Mouse (Mus musculus): ENCODE data around the gene Fndc9. TPM values are rescaled to one million over a fixed set of nuclear protein-coding genes. Genes with fewer than 3 reads are reported as not detected.

The Fndc9 gene
- total RNA-seq (2021): 1 to 10 TPM in 1 of 2 experiments, under 1 TPM in 1; 0.72 to 1.0 TPM
- long read RNA-seq, experiment 1, partial matches to known transcripts: 0 of 41 reads
- long read RNA-seq, experiment 1, other reads (novel, unspliced or antisense): 40 of 41 reads
- long read RNA-seq, experiment 2, partial matches to known transcripts: 0 of 28 reads
- long read RNA-seq, experiment 2, other reads (novel, unspliced or antisense): 28 of 28 reads

DNA sequence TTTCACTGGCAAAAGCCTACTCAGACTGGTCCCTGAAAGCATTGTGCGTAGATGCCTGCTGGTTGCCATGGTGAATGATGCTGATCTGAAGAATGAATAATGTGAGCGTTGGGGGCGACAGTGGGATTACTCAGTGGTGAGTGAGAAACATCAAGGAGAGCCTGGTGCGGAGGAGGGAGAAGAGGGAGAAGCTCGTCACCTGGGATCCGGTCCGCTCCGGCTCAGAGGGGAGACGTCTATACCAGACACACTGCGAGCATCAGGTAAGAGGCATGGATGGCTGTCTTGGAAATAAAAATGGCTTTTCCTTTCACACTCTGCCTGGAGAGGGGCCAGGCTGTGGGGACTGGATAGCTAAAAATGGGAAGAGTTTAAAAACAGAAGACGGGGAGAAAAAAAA lies at the start of gene Fndc9:
TSS of gene Fndc9 (plus strand) at position 198 of the 400 bp plus-strand sequence.
- DNase-seq (ENCODE audit: low spot score in 2 of 2): peak; percentile 53 to 86
- H3K4me3 ChIP-seq: no peak within 1 kb of the TSS
- H3K27ac ChIP-seq: peak within 1 kb of the TSS; percentile 63; the same call in 1 of the 2 replicates
- TF ChIP-seq CTCF (conservative IDR thresholded peaks at IDR 0.05): no peak

DNA sequence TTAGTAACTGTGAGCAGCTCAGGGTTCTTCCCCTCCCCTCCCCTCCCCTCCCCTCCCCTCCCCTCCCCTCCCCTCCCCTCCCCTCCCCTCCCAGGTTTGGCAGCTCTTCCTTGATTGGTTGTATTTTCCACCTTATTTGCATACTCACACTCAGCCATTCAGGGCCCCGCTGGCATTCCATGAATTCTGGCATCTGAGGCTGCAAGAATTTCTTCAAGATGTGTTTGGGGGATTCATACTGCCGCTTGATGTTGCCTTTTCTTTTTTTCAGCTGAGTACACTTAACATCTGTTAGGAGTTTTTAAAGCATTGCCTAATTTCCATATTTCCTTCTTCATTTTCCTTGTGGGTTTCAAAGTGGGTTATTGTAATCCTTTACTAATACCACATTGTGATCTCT lies 47.0 kb upstream of the Fndc9 start:
- peak in 1 of 2 experiments; percentile 34 for DNase-seq (ENCODE audit: low spot score in 2 of 2)
- Histone ChIP-seq H3K4me3 (no peak overlapping the region), H3K27ac (no peak overlapping the region)
- TF ChIP-seq CTCF (conservative IDR thresholded peaks at IDR 0.05): no peak

DNA sequence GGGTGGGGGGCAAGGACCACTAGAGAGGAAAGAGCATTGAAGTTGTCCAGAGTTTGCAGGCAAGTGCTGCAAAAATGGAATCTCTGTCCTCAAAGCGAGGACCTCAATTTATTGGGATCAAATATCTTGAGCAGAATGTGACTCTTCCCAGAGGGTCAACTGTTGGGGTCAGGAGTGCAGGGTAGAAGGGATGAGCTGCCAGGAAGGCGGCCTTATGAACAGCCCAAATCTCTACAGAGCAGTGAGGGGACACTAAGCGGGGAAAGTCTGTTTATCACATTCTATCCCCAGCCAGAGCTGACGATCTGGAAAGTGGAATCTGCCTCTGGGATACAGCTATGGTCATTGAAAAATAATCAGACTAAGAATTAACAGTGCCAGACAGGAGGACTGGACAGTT lies 41.2 kb upstream of the Fndc9 start:
- no peak overlapping the region for H3K4me3 ChIP-seq
- DNase-seq (ENCODE audit: low spot score in 2 of 2): no peak
- H3K27ac ChIP-seq: no peak overlapping the region
- TF ChIP-seq CTCF (conservative IDR thresholded peaks at IDR 0.05): no peak

DNA sequence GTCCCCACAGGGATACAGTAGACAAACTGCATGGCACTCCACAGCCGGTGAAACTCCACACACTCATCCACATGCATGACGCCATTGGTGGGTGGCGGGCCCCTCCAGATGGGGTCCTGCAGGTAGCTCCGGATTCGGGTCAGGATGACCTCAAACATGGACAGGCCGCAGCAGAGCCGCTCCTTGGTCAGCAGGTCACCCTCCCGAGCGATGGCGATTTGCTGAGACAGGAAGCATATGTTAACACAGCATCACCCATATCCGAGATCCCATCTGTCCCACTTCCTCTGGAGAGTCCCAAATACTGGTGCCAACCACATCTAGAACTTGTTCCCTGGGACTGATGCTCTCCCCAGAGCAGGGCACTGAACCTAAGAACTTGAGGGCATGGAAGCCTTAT lies 34.7 kb upstream of the Fndc9 start:
- H3K27ac ChIP-seq: no peak overlapping the region
- H3K4me3 ChIP-seq: no peak overlapping the region
- DNase-seq (ENCODE audit: low spot score in 2 of 2): no peak
- no peak for TF ChIP-seq CTCF (conservative IDR thresholded peaks at IDR 0.05)

DNA sequence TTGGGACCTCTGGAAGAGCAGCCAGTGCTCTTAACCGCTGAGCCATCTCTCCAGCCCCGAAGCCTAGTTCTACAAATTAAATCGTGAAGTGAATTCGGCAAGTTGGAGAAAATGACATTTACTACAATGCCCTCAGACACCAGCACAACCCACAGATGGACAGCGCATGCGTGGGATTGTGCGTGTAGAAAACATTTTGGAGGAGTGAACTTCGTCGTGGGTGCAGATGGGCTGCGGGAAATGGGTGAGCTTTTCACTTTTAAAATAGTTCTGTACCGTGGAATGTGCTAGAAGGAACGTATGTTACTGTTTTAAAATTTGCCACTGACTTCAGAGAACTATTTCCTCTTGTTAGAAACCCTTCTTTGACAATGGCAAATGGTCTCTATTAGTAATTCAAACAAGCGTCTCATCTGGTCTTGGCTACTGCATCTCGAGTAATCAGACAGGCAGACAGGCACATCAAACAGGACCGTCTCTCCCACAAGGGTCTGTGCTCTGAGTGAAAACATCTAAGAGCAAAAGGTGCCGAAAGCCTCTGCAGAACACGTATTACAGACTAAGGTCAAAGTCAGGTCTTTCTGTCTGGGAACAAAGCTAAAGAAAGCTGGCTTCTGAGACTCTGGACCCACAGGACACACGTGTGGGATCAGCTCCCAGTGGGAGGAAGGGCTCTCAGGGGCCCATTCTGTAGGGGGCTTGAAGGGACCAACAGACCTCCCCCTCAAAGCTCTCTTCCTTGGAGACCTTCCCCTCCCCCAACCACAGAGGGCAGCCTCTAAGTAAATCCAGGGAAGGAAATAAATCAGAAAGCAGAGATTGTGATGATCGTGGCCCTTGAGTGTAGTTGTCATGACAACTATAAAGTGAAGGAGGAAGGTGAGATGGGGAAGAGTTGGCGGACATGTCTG lies 33.4 kb upstream of the Fndc9 start:
- peak; percentile 72 to 74 for DNase-seq (ENCODE audit: low spot score in 2 of 2)
- TF ChIP-seq CTCF (conservative IDR thresholded peaks at IDR 0.05): no peak
- no peak overlapping the region for H3K4me3 ChIP-seq
- no peak overlapping the region for H3K27ac ChIP-seq

DNA sequence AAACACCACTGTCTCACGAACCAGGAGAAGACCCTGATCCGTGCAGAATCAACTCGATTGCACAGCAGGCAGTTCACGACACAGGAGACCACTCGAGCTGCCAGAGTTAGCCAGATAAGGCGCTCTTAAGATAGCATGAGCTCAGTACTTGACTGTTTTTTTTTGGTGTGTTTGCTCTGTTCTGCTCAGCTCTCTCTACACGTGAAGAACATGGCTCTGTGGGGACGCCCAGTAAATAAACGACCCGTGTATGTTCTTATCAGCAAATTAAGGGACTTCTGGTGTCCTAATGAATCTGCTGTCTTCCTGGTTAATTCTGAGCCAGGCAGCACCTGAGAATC lies 32.8 kb upstream of the Fndc9 start:
- TF ChIP-seq CTCF (conservative IDR thresholded peaks at IDR 0.05): no peak
- Histone ChIP-seq H3K4me3 (no peak overlapping the region), H3K27ac (no peak overlapping the region)
- DNase-seq (ENCODE audit: low spot score in 2 of 2): no peak

DNA sequence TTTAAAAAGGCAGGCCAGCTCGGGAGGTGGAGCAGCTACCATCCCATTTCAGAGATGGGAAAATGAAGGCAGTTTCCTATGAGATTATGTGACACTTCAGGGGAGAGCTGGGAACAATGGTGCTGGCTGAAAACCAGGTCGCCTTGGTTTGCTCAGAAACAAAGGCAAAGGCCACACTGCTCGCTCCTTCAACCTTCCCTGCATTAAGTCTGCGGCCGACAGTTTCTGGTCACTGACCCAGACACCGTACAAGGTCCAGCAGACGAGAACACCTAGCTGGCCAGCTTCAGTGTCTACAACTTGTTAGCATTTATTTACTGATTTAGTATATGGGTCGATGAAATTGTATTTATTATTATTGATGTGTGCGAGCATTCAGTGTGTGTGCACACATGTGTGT lies 30.5 kb upstream of the Fndc9 start:
- no peak for TF ChIP-seq CTCF (conservative IDR thresholded peaks at IDR 0.05)
- Histone ChIP-seq H3K4me3 (no peak overlapping the region), H3K27ac (no peak overlapping the region)
- no peak for DNase-seq (ENCODE audit: low spot score in 2 of 2)

DNA sequence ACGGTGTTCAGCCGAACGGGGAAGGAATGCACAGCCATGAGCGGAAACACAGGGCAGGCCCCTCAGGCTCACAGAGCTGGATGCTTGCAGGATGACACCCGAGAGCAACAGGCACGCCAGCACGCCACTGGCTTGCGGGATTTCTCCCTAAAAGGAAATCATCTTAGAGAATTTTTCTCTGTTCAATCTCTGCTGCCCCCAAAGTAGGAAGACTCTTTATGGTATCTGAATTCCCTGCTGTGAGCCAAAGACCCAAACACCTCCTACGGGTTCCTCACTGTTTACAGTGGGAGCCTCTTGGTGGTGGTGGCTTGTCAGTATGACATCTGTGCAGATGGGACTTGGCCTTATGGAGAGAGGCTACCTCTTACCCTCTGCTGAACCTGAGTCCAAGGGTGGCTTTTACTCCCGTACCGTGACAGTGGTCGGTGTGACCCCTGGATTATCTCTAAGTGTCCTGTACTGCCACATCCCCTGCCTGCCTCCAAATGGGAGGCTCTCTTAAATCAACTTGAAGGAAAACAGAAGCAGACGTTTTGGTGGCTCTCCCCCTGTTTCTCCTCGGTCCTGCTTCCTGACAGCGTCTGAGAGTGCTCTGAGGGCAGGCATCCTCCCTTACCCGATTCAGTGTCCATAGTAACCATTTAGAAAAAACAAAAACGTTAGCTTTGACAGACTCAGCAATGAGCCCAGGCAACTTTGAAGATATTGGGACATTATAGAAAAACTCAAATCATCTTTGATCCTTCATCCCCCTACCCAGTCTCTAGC lies 29.5 kb upstream of the Fndc9 start:
- DNase-seq (ENCODE audit: low spot score in 2 of 2): no peak
- no peak overlapping the region for H3K4me3 ChIP-seq
- no peak overlapping the region for H3K27ac ChIP-seq
- TF ChIP-seq CTCF (conservative IDR thresholded peaks at IDR 0.05): no peak

DNA sequence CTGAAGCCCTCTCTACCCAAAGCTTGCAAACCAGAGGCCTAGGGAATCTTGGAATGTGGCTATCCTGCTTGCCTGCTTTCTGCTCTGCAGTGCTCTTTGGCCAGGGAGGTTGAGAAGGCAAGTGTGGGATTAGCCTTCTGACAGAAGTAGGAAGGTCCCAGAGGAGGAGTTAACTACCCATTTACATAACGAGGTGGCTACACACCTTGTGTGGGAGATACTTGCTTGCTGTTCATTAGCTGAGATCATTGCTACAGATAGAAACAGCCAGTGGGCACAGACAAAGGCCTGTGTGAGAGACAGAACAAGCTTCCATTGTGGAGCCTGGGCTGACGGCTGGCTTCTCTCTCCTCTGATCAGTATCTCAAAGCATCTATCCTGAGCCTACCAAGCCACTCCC lies 25.4 kb upstream of the Fndc9 start:
- peak overlapping the region; percentile 73 for H3K27ac ChIP-seq
- no peak for DNase-seq (ENCODE audit: low spot score in 2 of 2)
- H3K4me3 ChIP-seq: no peak overlapping the region
- TF ChIP-seq CTCF (conservative IDR thresholded peaks at IDR 0.05): no peak

DNA sequence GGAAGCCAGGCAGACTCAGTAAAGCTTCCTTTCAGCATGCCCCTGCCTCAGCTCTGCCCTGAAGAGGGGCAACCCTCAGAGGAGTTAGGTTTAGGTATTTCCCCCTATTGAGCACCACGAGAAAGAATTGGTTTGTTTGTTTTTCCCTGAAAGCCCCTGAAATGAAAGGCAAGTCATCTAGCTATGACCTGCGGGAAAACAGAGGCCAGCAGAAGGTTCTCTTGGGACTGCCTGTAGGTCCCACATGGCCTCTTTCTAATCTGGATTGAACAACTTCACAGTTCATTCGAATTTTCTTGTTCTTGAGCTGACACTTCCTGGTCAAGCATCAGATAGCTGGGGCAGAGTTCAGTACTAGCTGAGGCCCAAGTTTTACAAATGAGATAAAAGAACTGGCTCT lies 23.5 kb upstream of the Fndc9 start:
- H3K4me3 ChIP-seq: no peak overlapping the region
- no peak overlapping the region for H3K27ac ChIP-seq
- TF ChIP-seq CTCF (conservative IDR thresholded peaks at IDR 0.05): no peak
- no peak for DNase-seq (ENCODE audit: low spot score in 2 of 2)

DNA sequence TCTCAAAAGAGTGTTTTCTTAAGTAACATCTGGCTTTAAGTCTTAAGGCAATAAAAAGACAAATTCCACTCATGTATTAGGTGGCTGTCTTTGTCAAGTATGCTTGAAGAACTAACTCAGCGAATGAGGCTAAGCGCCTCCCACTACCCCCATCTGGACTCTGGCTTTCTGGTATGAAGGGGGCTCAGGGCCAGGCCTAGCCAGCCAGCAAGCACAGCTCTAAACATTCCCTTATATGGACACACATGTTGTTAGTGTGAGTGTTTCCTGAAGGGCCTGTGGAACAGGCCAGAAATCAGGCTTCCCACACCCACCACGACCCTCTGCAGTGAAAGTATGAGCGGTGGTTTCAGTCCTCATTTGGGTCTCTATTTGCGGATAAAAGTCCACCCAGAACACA lies 21.5 kb upstream of the Fndc9 start:
- no peak for TF ChIP-seq CTCF (conservative IDR thresholded peaks at IDR 0.05)
- H3K27ac ChIP-seq: no peak overlapping the region
- no peak overlapping the region for H3K4me3 ChIP-seq
- no peak for DNase-seq (ENCODE audit: low spot score in 2 of 2)

DNA sequence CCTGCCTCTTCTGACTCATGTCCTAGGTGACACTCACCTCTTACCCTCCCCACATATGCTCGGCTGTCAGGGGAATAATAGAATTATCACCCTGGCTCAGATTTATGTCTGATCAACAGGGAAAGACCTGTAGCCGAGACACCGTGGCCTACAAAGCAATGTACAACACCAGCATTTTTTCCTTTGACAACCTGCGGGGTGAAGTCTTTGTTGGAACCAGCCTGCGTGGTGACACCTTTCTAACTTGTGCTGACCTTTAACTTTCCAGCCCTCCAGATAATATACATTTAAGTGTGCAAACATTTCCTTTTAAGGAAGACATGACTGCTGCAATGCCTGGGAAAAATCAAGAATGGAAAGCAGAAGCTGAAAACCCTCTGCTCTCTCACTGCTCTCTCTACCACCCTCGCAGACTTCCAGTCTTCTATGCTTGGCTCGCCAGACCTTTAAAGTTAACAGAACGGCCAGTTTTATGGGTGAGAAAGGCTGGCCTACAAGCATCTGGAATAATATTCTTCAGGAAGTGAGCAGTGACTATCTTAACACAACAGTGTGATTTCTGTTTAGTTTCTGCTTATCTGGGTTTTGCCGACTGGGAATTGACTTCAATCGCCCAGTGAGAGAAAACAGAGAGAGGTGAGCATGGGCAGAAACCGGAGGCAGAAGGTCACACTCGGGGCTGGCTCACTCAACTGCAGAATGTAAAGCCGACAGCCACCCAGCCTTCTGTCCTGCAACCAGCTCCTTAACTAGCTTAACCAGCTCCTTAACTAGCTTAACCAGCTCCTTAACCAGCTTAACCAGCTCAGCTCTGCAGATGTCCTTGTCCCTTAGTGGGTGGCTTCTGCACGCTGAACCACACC lies 20.7 kb upstream of the Fndc9 start:
- Histone ChIP-seq H3K4me3 (peak overlapping the region; percentile 13; the same call in 1 of the 2 replicates), H3K27ac (peak overlapping the region; percentile 72)
- no peak for DNase-seq (ENCODE audit: low spot score in 2 of 2)
- TF ChIP-seq CTCF (conservative IDR thresholded peaks at IDR 0.05): no peak

Data from layer of hippocampus, adult 2 months (tissue).